In the genomic region with DNA sequence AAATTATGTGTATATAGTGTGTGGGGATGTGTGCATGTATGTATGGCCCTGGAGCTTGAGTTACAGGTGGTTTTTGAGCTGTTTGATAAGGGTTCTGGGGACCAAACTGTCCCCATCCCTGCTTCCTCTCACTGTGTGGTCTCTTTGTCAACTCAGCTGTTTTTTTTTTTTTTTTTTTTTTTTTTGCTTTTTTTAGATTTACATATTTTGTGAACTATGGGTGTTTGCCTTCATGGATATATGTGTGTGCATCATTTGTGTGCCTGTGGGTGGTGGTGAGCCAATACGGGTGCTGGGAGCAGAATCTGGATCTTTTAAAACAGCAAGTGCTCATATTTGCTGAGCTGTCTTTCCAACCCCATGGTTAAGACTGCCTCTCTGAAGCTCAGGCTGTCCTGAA, we compare ENCODE assay signal across 26 mouse cellular contexts. TPM values are rescaled to one million over a fixed set of nuclear protein-coding genes. Genes with fewer than 3 reads are reported as not detected.
DNase-seq lines count a peak whose midpoint lies in the region; ATAC-seq and TF ChIP-seq lines count a peak whose summit lies in the region.
"Had no signal": no experiment of that assay in that cellular context is flagged by ENCODE, and none has a peak within 500 bp of the region (broad histone marks: within the 10 kb centered on the region; RNA-seq: fewer than 3 reads in every experiment).

No protein-coding gene starts in this region.

- intact Hi-C loops in gastrocnemius, postnatal 14 days (cut with DNase I; ENCODE audit: low total_unique reads): no loop called here

- H3K4me2 ChIP-seq in intestine, embryonic 16.5 days (ENCODE audit: low read depth, low read length): no peak overlapping the region
- no peak overlapping the region for H3K4me2 ChIP-seq in intestine, embryonic 15.5 days (replicated peaks)
- H3K4me2 ChIP-seq in limb, embryonic 15.5 days: no peak overlapping the region
- H3K4me2 ChIP-seq: embryonic facial prominence, embryonic 13.5 days; embryonic facial prominence, embryonic 15.5 days; forebrain, embryonic 13.5 days; forebrain, embryonic 15.5 days had no signal

- WGBS in intestine, embryonic 16.5 days: 86% methylated on average over 1 of the region's 1 CpGs
- 83% methylated on average over 1 of the region's 1 CpGs for WGBS in intestine, embryonic 15.5 days
- 74% methylated on average over 1 of the region's 1 CpGs for WGBS in limb, embryonic 15.5 days
- WGBS in limb, embryonic 10.5 days: 81% methylated on average over 1 of the region's 1 CpGs

- no peak for DNase-seq in limb, embryonic 10.5 days (ENCODE audit: low spot score)
- no peak for DNase-seq in MEL (ENCODE audit: low read depth, low spot score)
- no peak for DNase-seq in gastrocnemius, postnatal 14 days
- DNase-seq: adrenal gland, adult 2 months; adrenal gland, postnatal 10 days; adrenal gland, postnatal 25 days; B cell, adult 2 months; cerebellum, adult 11 months; cerebellum, adult 18-20 months; cerebellum, adult 8-10 months; cerebellum, adult 9-11 months; cerebellum, postnatal 14 days; cerebellum, postnatal 36 days; embryo, embryonic 11 days; forebrain, postnatal 0 days had no signal

- no peaks in the 10 kb centered on the region for H3K79me2 ChIP-seq in MEL (ENCODE audit: control insufficient read depth, insufficient read depth, low read length, poor library complexity)

- H3K4me1 ChIP-seq in intestine, embryonic 16.5 days (ENCODE audit: control insufficient read depth, insufficient read depth, low read length): 0 out of 2 replicates have a peak, but pooled peaks cover 4% of the 10 kb centered on the region
- peaks cover 4% of the 10 kb centered on the region; the same call in 1 of the 2 replicates for H3K4me1 ChIP-seq in intestine, embryonic 15.5 days (replicated peaks)
- H3K4me1 ChIP-seq in limb, embryonic 15.5 days: peaks cover 22% of the 10 kb centered on the region
- H3K4me1 ChIP-seq in limb, embryonic 10.5 days: peaks cover 13% of the 10 kb centered on the region
- H3K4me1 ChIP-seq in MEL (ENCODE audit: control insufficient read depth in 1 of 2, insufficient read depth in 2 of 2, low read length in 2 of 2): peaks cover 0 to 4% of the 10 kb centered on the region in 2 experiments; a peak in 1 of 4 replicates
- H3K4me1 ChIP-seq: forebrain, embryonic 13.5 days had no signal

- no peaks in the 10 kb centered on the region for H3K9me3 ChIP-seq in intestine, embryonic 16.5 days (ENCODE audit: control insufficient read depth, low read length)
- no peaks in the 10 kb centered on the region for H3K9me3 ChIP-seq in intestine, embryonic 15.5 days
- H3K9me3 ChIP-seq in limb, embryonic 15.5 days: no peaks in the 10 kb centered on the region
- H3K9me3 ChIP-seq in limb, embryonic 10.5 days (replicated peaks): no peaks in the 10 kb centered on the region
- H3K9me3 ChIP-seq in MEL (replicated peaks; ENCODE audit: insufficient read depth, low read length): no peaks in the 10 kb centered on the region
- H3K9me3 ChIP-seq: embryonic facial prominence, embryonic 13.5 days; embryonic facial prominence, embryonic 15.5 days; forebrain, embryonic 13.5 days; forebrain, embryonic 15.5 days; G1E had no signal

- TF ChIP-seq RAD21 in MEL (IDR thresholded peaks at IDR 0.05; ENCODE audit: low read depth, low read length): no peak

- ATAC-seq in intestine, embryonic 16.5 days: no peak
- no peak for ATAC-seq in intestine, embryonic 15.5 days
- ATAC-seq in limb, embryonic 15.5 days (ENCODE audit: insufficient number of reproducible peaks, low FRiP score, low TSS enrichment, low read depth): no peak
- ATAC-seq: CD4-positive, CD25-positive, alpha-beta regulatory T cell, adult 4 months; forebrain, embryonic 13.5 days; forebrain, embryonic 15.5 days; forebrain, postnatal 0 days had no signal

- no peak overlapping the region for H3K9ac ChIP-seq in intestine, embryonic 16.5 days (ENCODE audit: low read depth, low read length)
- no peak overlapping the region for H3K9ac ChIP-seq in intestine, embryonic 15.5 days
- H3K9ac ChIP-seq in limb, embryonic 15.5 days: no peak overlapping the region
- H3K9ac ChIP-seq in MEL (ENCODE audit: control insufficient read depth, low read depth, low read length, poor library complexity, severe bottlenecking): no peak overlapping the region
- H3K9ac ChIP-seq: embryonic facial prominence, embryonic 13.5 days; embryonic facial prominence, embryonic 15.5 days; forebrain, embryonic 13.5 days; forebrain, embryonic 15.5 days; forebrain, postnatal 0 days had no signal

- TF ChIP-seq CTCF in MEL (IDR thresholded peaks at IDR 0.05 in 2 of 3, conservative IDR thresholded peaks at IDR 0.05 in 1 of 3; ENCODE audit: control insufficient read depth in 1 of 3, insufficient read depth in 1 of 3, low read depth in 2 of 3, low read length in 3 of 3, poor library complexity in 1 of 3, severe bottlenecking in 1 of 3): no peak

- H3K4me3 ChIP-seq in intestine, embryonic 16.5 days (ENCODE audit: low read length): no peak overlapping the region
- H3K4me3 ChIP-seq in intestine, embryonic 15.5 days (replicated peaks): no peak overlapping the region
- H3K4me3 ChIP-seq in limb, embryonic 15.5 days: no peak overlapping the region
- no peak overlapping the region for H3K4me3 ChIP-seq in limb, embryonic 10.5 days
- H3K4me3 ChIP-seq in MEL (ENCODE audit: control insufficient read depth in 1 of 2, insufficient read depth in 1 of 2, low read depth in 2 of 2, low read length in 2 of 2): no peak overlapping the region
- H3K4me3 ChIP-seq: embryonic facial prominence, embryonic 13.5 days; embryonic facial prominence, embryonic 15.5 days; forebrain, embryonic 13.5 days; forebrain, embryonic 15.5 days had no signal

- no peak for TF ChIP-seq EP300 in MEL (IDR thresholded peaks at IDR 0.05; ENCODE audit: low read depth in 1 of 2, low read length in 2 of 2)

- H3K27ac ChIP-seq in intestine, embryonic 16.5 days (ENCODE audit: low read length): 0 out of 2 replicates have a peak overlapping the region, but pooled peaks have one; percentile 12
- no peak overlapping the region for H3K27ac ChIP-seq in intestine, embryonic 15.5 days
- H3K27ac ChIP-seq in limb, embryonic 15.5 days: 0 out of 2 replicates have a peak overlapping the region, but pooled peaks have one; percentile 4
- H3K27ac ChIP-seq in limb, embryonic 10.5 days: no peak overlapping the region
- no peak overlapping the region for H3K27ac ChIP-seq in MEL (ENCODE audit: control insufficient read depth, low read depth, low read length)
- H3K27ac ChIP-seq: embryonic facial prominence, embryonic 13.5 days; embryonic facial prominence, embryonic 15.5 days; forebrain, embryonic 13.5 days; forebrain, embryonic 15.5 days had no signal

- H3K27me3 ChIP-seq in intestine, embryonic 16.5 days (replicated peaks; ENCODE audit: control insufficient read depth, insufficient read depth, low read length): no peaks in the 10 kb centered on the region
- no peaks in the 10 kb centered on the region for H3K27me3 ChIP-seq in intestine, embryonic 15.5 days (replicated peaks)
- H3K27me3 ChIP-seq in limb, embryonic 15.5 days: no peaks in the 10 kb centered on the region
- no peaks in the 10 kb centered on the region for H3K27me3 ChIP-seq in limb, embryonic 10.5 days (ENCODE audit: low read depth, poor library complexity, severe bottlenecking)
- no peaks in the 10 kb centered on the region for H3K27me3 ChIP-seq in MEL (ENCODE audit: control insufficient read depth in 1 of 2, insufficient read depth in 2 of 2, low read length in 2 of 2)
- H3K27me3 ChIP-seq: embryonic facial prominence, embryonic 13.5 days; embryonic facial prominence, embryonic 15.5 days; forebrain, embryonic 13.5 days; forebrain, embryonic 15.5 days had no signal

- TF ChIP-seq POLR2A in MEL (IDR thresholded peaks at IDR 0.05; ENCODE audit: control insufficient read depth in 1 of 2, insufficient read depth in 1 of 2, low read depth in 1 of 2, low read length in 2 of 2, poor library complexity in 1 of 2): no peak

- H3K36me3 ChIP-seq in intestine, embryonic 16.5 days (ENCODE audit: control insufficient read depth, insufficient read depth, low read length): peaks cover 7% of the 10 kb centered on the region; the same call in 1 of the 2 replicates
- H3K36me3 ChIP-seq in intestine, embryonic 15.5 days: peaks cover 23% of the 10 kb centered on the region
- peaks cover 60% of the 10 kb centered on the region for H3K36me3 ChIP-seq in limb, embryonic 15.5 days
- H3K36me3 ChIP-seq in limb, embryonic 10.5 days: peaks cover 85% of the 10 kb centered on the region
- H3K36me3 ChIP-seq in MEL (ENCODE audit: control insufficient read depth in 1 of 2, insufficient read depth in 2 of 2, low read length in 2 of 2): peaks cover 14 to 37% of the 10 kb centered on the region in 2 experiments

RNA-seq across cellular contexts. Expression of a gene that starts 4.8 kb away (rescaled TPM):
- 623 and 626 TPM in 2 replicates for polyA plus RNA-seq in intestine, embryonic 16.5 days (2015; fragmentation: Nextera tagmentation; extraction: Ambion mirVana)
- polyA plus RNA-seq in intestine, embryonic 15.5 days (2015; fragmentation: Nextera tagmentation; extraction: Ambion mirVana): 418 and 480 TPM in 2 replicates
- 150 and 154 TPM in 2 replicates for polyA plus RNA-seq in limb, embryonic 15.5 days (2015; fragmentation: Nextera tagmentation; extraction: Ambion mirVana)
- 5.2 and 6.5 TPM in 2 replicates for polyA plus RNA-seq in limb, embryonic 10.5 days (2016; fragmentation: Nextera tagmentation; extraction: Ambion mirVana)
- 0.10 and 0.12 TPM in 2 replicates for total RNA-seq in MEL (2012; rRNA removed)
- polyA plus RNA-seq in MEL (2012; ENCODE audit: insufficient read depth in 1 of 2, insufficient read length in 2 of 2, low read depth in 1 of 2, low replicate concordance in 2 of 2, missing spikeins in 1 of 2): under 1 TPM in 1 of 2 experiments, not detected in 1; 0.24 TPM
- total RNA-seq in gastrocnemius, postnatal 14 days (2021): 1 to 10 TPM; 1.8 to 1.9 TPM

RNA-seq across cellular contexts. Expression of a gene that starts 14.8 kb away (rescaled TPM):
- 0.38 and 0.60 TPM in 2 replicates for polyA plus RNA-seq in intestine, embryonic 16.5 days (2015; fragmentation: Nextera tagmentation; extraction: Ambion mirVana)
- polyA plus RNA-seq in intestine, embryonic 15.5 days (2015; fragmentation: Nextera tagmentation; extraction: Ambion mirVana): 0.19 and 0.53 TPM in 2 replicates
- polyA plus RNA-seq in limb, embryonic 15.5 days (2015; fragmentation: Nextera tagmentation; extraction: Ambion mirVana): 3.1 and 8.4 TPM in 2 replicates
- not detected in 2 replicates for polyA plus RNA-seq in limb, embryonic 10.5 days (2016; fragmentation: Nextera tagmentation; extraction: Ambion mirVana)
- 0.13 and 0.19 TPM in 2 replicates for total RNA-seq in MEL (2012; rRNA removed)
- under 1 TPM in 1 of 2 experiments, not detected in 1; 0.14 TPM for polyA plus RNA-seq in MEL (2012; ENCODE audit: insufficient read depth in 1 of 2, insufficient read length in 2 of 2, low read depth in 1 of 2, low replicate concordance in 2 of 2, missing spikeins in 1 of 2)
- total RNA-seq in gastrocnemius, postnatal 14 days (2021): 100 to 1,000 TPM; 246 TPM
- total RNA-seq: common myeloid progenitor, adult 5-6 weeks had no signal
- polyA plus RNA-seq: CD4-positive, CD25-positive, alpha-beta regulatory T cell, adult 4 months; forebrain, embryonic 11.5 days; forebrain, embryonic 13.5 days; forebrain, embryonic 15.5 days; forebrain, postnatal 0 days had no signal

RNA-seq across cellular contexts. Expression of a gene that starts 21.6 kb away (rescaled TPM):
- polyA plus RNA-seq in intestine, embryonic 16.5 days (2015; fragmentation: Nextera tagmentation; extraction: Ambion mirVana): 204 and 215 TPM in 2 replicates
- 306 and 315 TPM in 2 replicates for polyA plus RNA-seq in intestine, embryonic 15.5 days (2015; fragmentation: Nextera tagmentation; extraction: Ambion mirVana)
- 339 and 390 TPM in 2 replicates for polyA plus RNA-seq in limb, embryonic 15.5 days (2015; fragmentation: Nextera tagmentation; extraction: Ambion mirVana)
- polyA plus RNA-seq in limb, embryonic 10.5 days (2016; fragmentation: Nextera tagmentation; extraction: Ambion mirVana): 408 and 469 TPM in 2 replicates
- total RNA-seq in MEL (2012; rRNA removed): 49.7 and 60.5 TPM in 2 replicates
- polyA plus RNA-seq in MEL (2012; ENCODE audit: insufficient read depth in 1 of 2, insufficient read length in 2 of 2, low read depth in 1 of 2, low replicate concordance in 2 of 2, missing spikeins in 1 of 2): 100 to 1,000 TPM; 346 to 848 TPM
- 100 to 1,000 TPM; 111 to 123 TPM for total RNA-seq in gastrocnemius, postnatal 14 days (2021)

RNA-seq across cellular contexts. Expression of a gene that starts 42.4 kb away (rescaled TPM):
- 9.6 and 10.3 TPM in 2 replicates for polyA plus RNA-seq in intestine, embryonic 16.5 days (2015; fragmentation: Nextera tagmentation; extraction: Ambion mirVana)
- 8.2 and 9.6 TPM in 2 replicates for polyA plus RNA-seq in intestine, embryonic 15.5 days (2015; fragmentation: Nextera tagmentation; extraction: Ambion mirVana)
- polyA plus RNA-seq in limb, embryonic 15.5 days (2015; fragmentation: Nextera tagmentation; extraction: Ambion mirVana): 11.6 and 12.9 TPM in 2 replicates
- 9.7 and 10.1 TPM in 2 replicates for polyA plus RNA-seq in limb, embryonic 10.5 days (2016; fragmentation: Nextera tagmentation; extraction: Ambion mirVana)
- 1.7 and 1.9 TPM in 2 replicates for total RNA-seq in MEL (2012; rRNA removed)
- 1 to 10 TPM in 1 of 2 experiments, not detected in 1; 5.1 TPM for polyA plus RNA-seq in MEL (2012; ENCODE audit: insufficient read depth in 1 of 2, insufficient read length in 2 of 2, low read depth in 1 of 2, low replicate concordance in 2 of 2, missing spikeins in 1 of 2)
- 1 to 10 TPM; 6.5 to 8.2 TPM for total RNA-seq in gastrocnemius, postnatal 14 days (2021)

RNA-seq across cellular contexts. Expression of a gene that starts 59.0 kb away (rescaled TPM):
- polyA plus RNA-seq in intestine, embryonic 16.5 days (2015; fragmentation: Nextera tagmentation; extraction: Ambion mirVana): 82.2 and 90.8 TPM in 2 replicates
- polyA plus RNA-seq in intestine, embryonic 15.5 days (2015; fragmentation: Nextera tagmentation; extraction: Ambion mirVana): 58.5 and 67.5 TPM in 2 replicates
- 11.5 and 14.2 TPM in 2 replicates for polyA plus RNA-seq in limb, embryonic 15.5 days (2015; fragmentation: Nextera tagmentation; extraction: Ambion mirVana)
- 6.3 and 7.2 TPM in 2 replicates for polyA plus RNA-seq in limb, embryonic 10.5 days (2016; fragmentation: Nextera tagmentation; extraction: Ambion mirVana)
- 0.12 TPM in 1 of 2 replicates, not detected in the other for total RNA-seq in MEL (2012; rRNA removed)
- under 1 TPM in 1 of 2 experiments, not detected in 1; 0.21 TPM for polyA plus RNA-seq in MEL (2012; ENCODE audit: insufficient read depth in 1 of 2, insufficient read length in 2 of 2, low read depth in 1 of 2, low replicate concordance in 2 of 2, missing spikeins in 1 of 2)
- not detected for total RNA-seq in gastrocnemius, postnatal 14 days (2021)
- total RNA-seq: common myeloid progenitor, adult 5-6 weeks had no signal
- polyA plus RNA-seq: CD4-positive, CD25-positive, alpha-beta regulatory T cell, adult 4 months; G1E had no signal

Comparison
In these comparisons a context has a peak if more than half of its experiments do, and no peak if none do; other contexts are left out.
1. H3K27ac ChIP-seq: peak in intestine, embryonic 16.5 days (single experiment) and limb, embryonic 15.5 days (single experiment); none in intestine, embryonic 15.5 days (single experiment), limb, embryonic 10.5 days (single experiment) and MEL (single experiment).
2. RNA of a gene that starts 4.8 kb away (polyA plus RNA-seq): 623 to 626 TPM in intestine, embryonic 16.5 days, 418 to 480 TPM in intestine, embryonic 15.5 days and 150 to 154 TPM in limb, embryonic 15.5 days; 5.2 to 6.5 TPM in limb, embryonic 10.5 days and 0.24 TPM in MEL; every median in the first group is over 10 times any median in the second.